Mouse (Mus musculus): ENCODE data around the gene Vmn1r2. TPM values are rescaled to one million over a fixed set of nuclear protein-coding genes. Genes with fewer than 3 reads are reported as not detected.
"Not testable (repeated sequence)": the region's sequence is repeated elsewhere in the genome, so short reads cannot be mapped to it uniquely, and the experiment has no call there.

Gene Vmn1r2
- total RNA-seq (2021), result not detected
- long read RNA-seq, experiment 1, result 0 reads
- long read RNA-seq, experiment 2, result 0 reads

DNA sequence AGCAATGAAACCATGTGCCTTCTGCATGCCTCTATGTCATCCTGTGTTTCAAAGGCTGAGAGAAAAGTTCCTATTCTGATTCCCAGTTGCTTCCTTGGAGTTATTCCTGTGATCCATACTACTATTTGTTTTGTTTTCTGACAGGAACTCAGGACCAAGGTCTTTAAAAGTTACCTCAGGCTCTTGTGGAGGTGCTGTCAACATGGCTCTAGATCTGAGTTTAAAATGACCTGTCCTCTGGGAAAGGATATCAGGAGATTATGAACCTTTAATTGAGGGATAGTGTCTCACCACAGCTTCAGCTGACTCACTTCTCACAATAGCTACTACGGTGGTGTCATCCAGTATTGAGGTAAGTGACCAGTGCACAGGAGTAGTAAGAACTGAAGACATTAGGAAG lies at the start of gene Vmn1r2:
Gene Vmn1r2, plus strand, starts transcription at position 301 of the 400 bp plus-strand sequence.
- DNase-seq (ENCODE audit: low spot score in 2 of 2), result not testable (repeated sequence)

DNA sequence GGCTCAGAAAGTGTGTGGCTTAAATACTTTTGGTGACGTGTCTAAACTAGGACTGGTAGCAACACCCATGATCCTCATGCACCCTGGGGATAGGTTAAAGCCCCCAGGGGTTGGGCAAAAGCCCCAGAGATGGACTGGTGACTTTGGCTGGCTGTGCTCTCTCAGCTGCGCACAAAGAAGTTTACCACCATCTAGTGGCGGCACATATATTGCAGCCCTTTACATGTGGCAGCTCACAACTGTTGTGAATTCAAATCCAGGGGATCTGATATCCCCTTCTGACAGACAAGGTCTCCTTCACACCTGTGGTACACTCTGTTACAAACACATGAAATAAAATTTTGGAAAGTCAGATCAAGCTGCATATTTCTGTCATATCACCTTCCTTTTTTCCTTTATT lies 19.2 kb upstream of the Vmn1r2 start:
- DNase-seq (ENCODE audit: low spot score in 2 of 2), result not testable (repeated sequence)

DNA sequence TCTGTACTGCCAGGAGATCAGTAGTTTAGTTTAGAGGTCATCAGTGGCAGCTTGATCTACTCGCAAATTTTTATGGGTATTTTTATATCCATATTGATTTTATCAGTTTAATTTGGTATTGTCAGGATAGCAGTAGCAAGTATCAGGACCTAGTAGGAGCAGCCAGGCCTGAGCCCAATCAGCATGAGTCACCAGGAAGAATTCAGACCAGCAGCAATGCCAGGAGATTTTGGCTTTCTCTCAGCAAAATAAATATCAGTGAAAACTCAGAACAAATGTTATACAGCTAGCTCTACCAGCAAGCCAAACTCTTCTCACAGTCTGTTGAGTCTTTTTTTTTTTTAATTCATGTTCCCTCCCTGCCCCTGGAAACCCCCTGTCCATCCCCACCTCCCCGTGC lies 13.8 kb upstream of the Vmn1r2 start:
- not testable (repeated sequence) for DNase-seq (ENCODE audit: low spot score in 2 of 2)

DNA sequence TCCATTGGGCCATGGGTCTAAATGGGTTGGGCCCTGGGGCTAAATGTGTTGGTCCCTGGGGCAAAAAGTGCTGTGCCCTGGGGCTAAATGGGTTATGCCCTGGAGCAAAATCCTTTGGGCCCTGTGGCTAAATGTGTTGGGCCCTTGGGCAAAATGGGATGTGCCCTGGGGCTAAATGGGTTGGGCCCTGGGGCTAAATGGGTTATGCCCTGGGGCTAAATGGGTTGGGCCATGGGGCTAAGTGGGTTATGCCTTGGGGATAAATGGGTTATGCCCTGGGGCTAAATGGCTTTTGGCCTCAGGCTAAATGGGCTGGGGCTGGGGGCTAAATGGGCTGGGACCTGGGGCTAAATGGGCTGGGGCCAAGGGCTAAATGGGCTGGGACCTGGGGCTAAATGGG lies 2.7 kb upstream of the Vmn1r2 start:
- not testable (repeated sequence) for DNase-seq (ENCODE audit: low spot score in 2 of 2)

DNA sequence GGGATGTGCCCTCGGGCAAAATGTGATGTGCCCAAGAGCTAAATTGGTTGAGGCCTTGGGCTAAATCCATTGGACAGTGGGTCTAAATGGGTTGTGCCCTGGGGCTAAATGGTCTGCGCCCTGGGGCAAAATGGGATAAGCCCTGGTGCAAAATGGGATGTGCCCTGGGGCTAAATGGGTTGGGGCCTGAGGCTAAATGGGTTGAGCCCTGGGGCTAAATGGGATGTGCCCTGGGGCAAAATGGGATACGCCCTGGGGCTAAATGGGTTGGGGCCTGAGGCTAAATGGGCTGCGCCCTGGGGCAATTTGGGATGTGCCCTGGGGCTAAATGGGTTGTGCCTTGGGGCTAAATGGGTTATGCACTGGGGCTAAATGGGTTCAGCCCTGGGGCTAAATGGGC lies 2.1 kb upstream of the Vmn1r2 start:
- no peak for DNase-seq (ENCODE audit: low spot score in 2 of 2)

DNA sequence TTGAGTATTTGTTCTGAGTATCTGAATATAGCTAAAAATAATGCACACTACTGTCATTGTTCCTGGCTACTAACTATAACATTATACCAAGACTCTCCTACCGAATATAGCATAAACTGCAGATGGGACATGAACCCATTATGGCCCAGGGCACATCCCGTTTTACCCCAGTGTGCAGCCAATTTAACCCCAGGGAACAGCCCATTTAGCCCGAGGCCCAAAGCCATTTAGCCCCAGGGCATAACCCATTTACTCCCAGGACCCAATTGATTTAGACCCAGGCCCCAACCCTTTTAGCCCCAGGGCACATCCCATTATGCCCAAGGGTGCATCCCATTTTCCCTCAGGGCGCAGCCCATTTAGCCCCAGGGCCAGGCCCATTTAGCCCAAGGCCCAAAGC lies 7.5 kb downstream of the Vmn1r2 start:
- not testable (repeated sequence) for DNase-seq (ENCODE audit: low spot score in 2 of 2)

DNA sequence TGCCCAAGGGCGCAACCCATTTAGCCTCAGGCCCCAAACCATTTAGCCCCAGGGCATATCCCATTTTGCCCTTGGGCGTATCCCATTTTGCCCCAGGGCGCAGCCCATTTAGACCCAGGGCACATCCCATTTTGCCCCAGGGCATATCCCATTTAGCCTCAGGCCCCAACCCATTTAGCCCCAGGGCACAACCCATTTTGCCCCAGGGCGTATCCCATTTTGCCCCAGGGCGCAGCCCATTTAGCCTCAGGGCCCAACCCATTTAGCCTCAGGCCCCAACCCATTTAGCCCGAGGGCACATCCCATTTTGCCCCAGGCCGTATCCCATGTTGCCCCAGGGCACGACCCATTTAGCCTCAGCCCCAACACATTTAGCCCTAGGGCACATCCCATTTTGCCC lies 8.6 kb downstream of the Vmn1r2 start:
- DNase-seq (ENCODE audit: low spot score in 2 of 2), result not testable (repeated sequence)

DNA sequence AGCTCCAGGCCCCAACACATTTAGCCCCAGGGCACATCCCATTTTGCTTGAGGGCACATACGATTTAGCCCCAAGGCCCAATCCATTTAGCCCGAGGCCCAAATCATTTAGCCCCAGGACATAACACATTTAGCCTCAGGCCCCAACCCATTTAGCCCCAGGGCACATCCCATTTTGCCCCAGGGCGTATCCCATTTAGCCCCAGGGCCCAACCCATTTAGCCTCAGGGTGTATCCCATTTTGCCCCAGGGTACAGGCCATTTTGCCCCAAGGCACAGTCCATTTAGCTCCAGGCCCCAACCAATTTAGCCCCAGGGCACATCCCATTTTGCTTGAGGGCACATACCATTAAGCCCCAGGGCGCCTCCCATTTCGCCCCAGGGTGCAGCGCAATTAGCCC lies 9.1 kb downstream of the Vmn1r2 start:
- DNase-seq (ENCODE audit: low spot score in 2 of 2), result not testable (repeated sequence)

DNA sequence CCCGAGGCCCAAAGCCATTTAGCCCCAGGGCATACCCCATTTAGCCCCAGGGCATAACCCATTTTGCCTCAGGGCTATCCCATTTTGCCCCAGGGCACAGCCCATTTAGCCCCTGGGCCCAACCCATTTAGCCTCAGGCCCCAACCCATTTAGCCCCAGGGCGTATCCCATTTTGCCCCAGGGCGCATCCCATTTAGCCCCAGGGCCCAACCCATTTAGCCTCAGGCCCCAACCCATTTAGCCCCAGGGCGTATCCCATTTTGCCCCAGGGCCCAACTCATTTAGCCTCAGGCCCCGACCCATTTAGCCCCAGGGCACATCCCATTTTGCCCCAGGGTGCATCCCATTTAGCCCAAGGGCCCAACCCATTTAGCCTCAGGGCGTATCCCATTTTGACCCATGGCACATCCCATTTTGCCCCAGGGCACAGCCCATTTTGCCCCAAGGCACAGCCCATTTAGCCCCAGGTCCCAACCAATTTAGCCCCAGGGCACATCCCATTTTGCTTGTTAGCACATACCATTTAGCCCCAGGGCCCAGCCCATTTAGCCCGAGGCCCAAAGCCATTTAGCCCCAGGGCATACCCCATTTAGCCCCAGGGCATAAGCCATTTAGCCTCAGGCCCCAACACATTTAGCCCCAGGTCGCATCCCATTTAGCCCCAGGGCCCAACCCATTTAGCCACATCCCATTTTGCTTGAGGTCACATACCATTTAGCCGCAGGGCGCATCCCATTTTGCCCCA lies 9.8 kb downstream of the Vmn1r2 start:
- not testable (repeated sequence) for DNase-seq (ENCODE audit: low spot score in 2 of 2)

DNA sequence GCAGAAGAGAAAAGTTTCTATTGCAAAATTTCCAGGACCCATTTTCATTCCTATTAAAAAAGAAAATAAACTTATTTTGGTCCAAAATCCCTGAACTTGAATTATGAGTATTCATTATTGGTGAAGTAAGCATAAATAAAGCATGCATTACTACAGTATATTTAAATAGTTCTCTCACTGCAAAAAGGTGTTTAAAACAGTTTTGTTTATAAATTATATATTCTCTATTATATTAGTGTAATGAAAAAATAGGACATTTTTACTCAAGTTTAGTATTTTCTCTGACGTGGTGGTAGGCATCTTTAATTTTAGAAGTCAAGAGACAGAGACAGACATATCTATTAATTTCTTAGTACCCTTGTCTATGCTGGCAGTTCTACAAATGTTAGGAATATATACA lies 18.1 kb downstream of the Vmn1r2 start, which contains the start of gene Vmn1r3:
Gene Vmn1r3, minus strand, starts transcription at position 101 of the 400 bp plus-strand sequence.
- DNase-seq (ENCODE audit: low spot score in 2 of 2), result not testable (repeated sequence)

DNA sequence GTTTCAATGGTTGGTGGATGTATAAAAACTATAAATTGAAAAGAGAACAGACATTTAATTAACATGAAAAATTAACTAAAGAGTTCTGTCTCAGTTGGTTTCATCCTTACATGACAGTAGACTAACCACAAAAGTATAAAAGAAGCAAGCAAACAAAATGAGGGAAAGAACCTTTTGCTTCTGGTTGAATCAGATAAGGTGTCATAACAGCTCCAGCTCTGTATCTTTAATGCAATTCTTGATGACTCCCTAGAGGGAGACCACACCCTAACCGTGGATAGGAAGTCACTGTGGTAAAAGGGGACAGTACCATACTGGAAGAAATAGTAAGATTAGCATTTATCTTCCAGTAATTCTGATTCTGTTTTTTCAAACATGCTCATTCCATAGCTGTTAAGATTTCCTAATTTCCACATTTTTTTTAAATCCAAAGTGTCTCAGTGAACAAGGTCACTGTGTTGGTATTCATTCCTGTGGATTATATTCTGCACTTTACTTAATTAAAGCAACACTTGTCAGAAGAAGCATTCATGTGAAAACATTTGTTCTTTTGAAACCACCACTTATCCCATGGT lies 42.6 kb downstream of the Vmn1r2 start:
- DNase-seq (ENCODE audit: low spot score in 2 of 2), result not testable (repeated sequence)

DNA sequence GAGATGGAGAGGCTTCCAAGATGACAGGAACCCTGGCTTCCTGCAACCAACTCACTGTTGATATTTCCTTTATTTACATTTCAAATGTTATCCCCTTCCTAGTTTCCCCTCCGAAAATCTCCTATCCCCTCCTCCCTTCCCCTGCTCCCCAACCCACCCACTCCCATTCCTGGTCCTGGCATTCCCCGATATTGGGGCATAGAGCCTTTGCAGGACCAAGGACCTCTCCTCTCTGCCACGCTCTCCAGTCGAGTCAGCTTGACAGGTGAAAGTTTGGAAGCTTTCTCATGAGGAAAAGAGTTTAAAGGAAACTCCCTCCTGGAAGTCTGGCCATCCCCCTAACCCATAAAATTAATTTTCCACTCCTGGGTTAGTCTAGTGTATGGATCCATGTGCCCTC lies 46.2 kb downstream of the Vmn1r2 start:
- DNase-seq (ENCODE audit: low spot score in 2 of 2), result not testable (repeated sequence)

DNA sequence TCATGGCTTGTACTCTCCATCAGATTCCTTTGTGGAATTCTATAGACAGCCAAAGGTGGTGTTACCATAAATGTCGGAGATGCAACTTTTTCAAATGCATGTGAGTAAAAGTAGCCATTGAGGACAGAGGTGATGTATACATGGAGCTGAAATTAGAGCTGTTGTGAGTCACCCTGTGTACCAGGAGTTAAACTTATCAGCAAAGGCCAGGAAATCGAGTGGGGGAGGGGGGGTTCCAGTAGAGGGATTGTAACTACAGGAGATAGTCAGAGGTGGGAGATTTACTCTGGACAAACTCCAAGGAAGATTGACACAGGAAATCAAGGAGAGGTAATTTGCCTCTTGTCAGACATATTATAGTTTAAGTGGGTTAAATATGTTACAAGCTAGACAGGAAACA lies 49.3 kb downstream of the Vmn1r2 start:
- DNase-seq (ENCODE audit: low spot score in 2 of 2), result not testable (repeated sequence)

Other genes starting within 250 kb of the Vmn1r2 start
- gene Vmn1r3, start 18.0 kb downstream of the Vmn1r2 start, total RNA-seq (2021), result not detected